Mouse (Mus musculus) telencephalon, adult 2 months (tissue): ENCODE data around the gene Olfr1313.
"Not testable (repeated sequence)": the region's sequence is repeated elsewhere in the genome, so short reads cannot be mapped to it uniquely, and the experiment has no call there.

Experiments
- DNase-seq: peaks from one replicate; pipeline ENCODE4 v3.0.0-alpha.2; 2011; ENCODE audit warnings: low read depth, low spot score

Olfr1313 gene

GRCm38 (mm10) chr2:112077743-112078142 lies at the start of gene Olfr1313:
Gene Olfr1313 (minus strand): TSS chr2:112077843.
- DNase-seq: no peak

- DNase-seq: no peak
These were observed 37.7 kb upstream of the Olfr1313 start, which contains the start of gene Olfr1315-ps1 for GRCm38 (mm10) chr2:112115340-112115739. Gene Olfr1315-ps1 (minus strand): TSS chr2:112115440.

- DNase-seq: no peak
These were observed 19.0 kb upstream of the Olfr1313 start, which contains the start of gene Olfr1314 for GRCm38 (mm10) chr2:112096681-112097080. Gene Olfr1314 (minus strand): TSS chr2:112096781.

- DNase-seq: no peak
These were observed 27.5 kb downstream of the Olfr1313 start, which contains the start of gene Olfr1312 for GRCm38 (mm10) chr2:112050138-112050537. Gene Olfr1312 (minus strand): TSS chr2:112050238.

GRCm38 (mm10) chr2:112026971-112027370 lies 50.7 kb downstream of the Olfr1313 start:
- not testable (repeated sequence) for DNase-seq

- DNase-seq: no peak
These were observed 53.3 kb downstream of the Olfr1313 start, which contains the start of gene Olfr1311 for GRCm38 (mm10) chr2:112024312-112024711. Gene Olfr1311 (minus strand): TSS chr2:112024412.
